ENCODE assay signal across 21 mouse cellular contexts in genomic region chr9:72637243-72637642, GRCm38 (mm10).
"Had no signal": no experiment of that assay in that cellular context is flagged by ENCODE, and none has a peak within 500 bp of the region (broad histone marks: within the 10 kb centered on the region; RNA-seq: fewer than 3 reads in every experiment).

No protein-coding gene starts in this region.

- H3K9ac ChIP-seq: limb, embryonic 12.5 days; limb, embryonic 15.5 days; liver, embryonic 14.5 days; liver, postnatal 0 days; lung, embryonic 14.5 days; midbrain, embryonic 12.5 days had no signal

- H3K4me3 ChIP-seq: limb, embryonic 12.5 days; limb, embryonic 15.5 days; midbrain, embryonic 12.5 days; myocyte had no signal

- H3K27ac ChIP-seq: liver, embryonic 14.5 days; macrophage; midbrain, embryonic 12.5 days; stomach, postnatal 0 days had no signal

- H3K36me3 ChIP-seq: limb, embryonic 12.5 days; limb, embryonic 15.5 days; midbrain, embryonic 12.5 days had no signal

- H3K9me3 ChIP-seq: limb, embryonic 12.5 days; limb, embryonic 15.5 days; midbrain, embryonic 12.5 days had no signal

- DNase-seq: kidney, adult 9 months; kidney, postnatal 14 days; kidney, postnatal 4 days; liver, postnatal 0 days; lung, embryonic 14.5 days; right cerebral cortex, adult 18-20 months; right cerebral cortex, postnatal 14 days; right cerebral cortex, postnatal 4 days; thymus, adult 2 months; thymus, postnatal 14 days; thymus, postnatal 4 days had no signal

- ATAC-seq: liver, postnatal 0 days; lung, postnatal 0 days; midbrain, embryonic 16.5 days had no signal

- H3K4me2 ChIP-seq: limb, embryonic 12.5 days; limb, embryonic 15.5 days; liver, embryonic 11.5 days; lung, embryonic 14.5 days; midbrain, embryonic 12.5 days had no signal

- H3K27me3 ChIP-seq: limb, embryonic 12.5 days; limb, embryonic 15.5 days; midbrain, embryonic 12.5 days had no signal
